Mouse (Mus musculus): ENCODE data around the gene Gm44511.
"Not testable (repeated sequence)": the region's sequence is repeated elsewhere in the genome, so short reads cannot be mapped to it uniquely, and the experiment has no call there.

The Gm44511 gene

DNA sequence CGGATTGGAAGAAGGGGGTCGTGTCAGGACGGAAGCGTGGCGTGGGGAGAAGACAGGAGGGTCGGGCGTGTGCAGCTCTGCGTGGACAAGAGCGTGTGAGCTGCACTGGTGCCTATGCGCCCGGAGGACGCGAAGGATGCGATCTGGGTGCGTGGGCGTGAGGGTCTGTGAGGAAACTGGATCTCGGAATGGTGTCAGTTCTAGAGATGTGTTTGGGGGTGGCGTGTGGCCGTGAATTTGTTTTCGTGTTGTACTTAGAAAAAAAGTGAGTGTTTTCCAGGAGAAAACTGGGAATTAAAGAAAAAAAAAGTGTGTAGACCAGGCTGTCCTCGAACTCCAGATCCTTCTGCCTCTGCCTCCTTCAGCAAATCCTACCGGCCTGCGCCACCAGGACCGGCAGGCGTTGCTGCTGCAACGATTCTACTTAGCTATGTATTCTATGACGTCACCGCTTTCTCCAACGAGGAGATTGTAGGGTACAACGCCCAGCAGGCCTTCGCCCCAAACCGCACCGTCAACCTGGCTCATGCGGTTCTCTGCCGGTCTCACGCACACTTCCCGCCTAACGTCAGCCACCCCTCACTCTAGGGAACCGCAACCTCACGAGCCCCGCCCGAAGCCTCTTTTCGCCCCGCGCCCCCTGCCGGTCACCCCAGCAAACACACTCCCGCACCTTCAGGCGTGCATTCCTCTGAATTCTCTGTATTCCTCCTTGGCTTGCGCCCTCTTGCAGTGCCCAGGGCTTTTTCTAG, 26.8 kb downstream of the Gm44511 start:
- DNase-seq (ENCODE audit: low spot score) = peak; percentile 92

DNA sequence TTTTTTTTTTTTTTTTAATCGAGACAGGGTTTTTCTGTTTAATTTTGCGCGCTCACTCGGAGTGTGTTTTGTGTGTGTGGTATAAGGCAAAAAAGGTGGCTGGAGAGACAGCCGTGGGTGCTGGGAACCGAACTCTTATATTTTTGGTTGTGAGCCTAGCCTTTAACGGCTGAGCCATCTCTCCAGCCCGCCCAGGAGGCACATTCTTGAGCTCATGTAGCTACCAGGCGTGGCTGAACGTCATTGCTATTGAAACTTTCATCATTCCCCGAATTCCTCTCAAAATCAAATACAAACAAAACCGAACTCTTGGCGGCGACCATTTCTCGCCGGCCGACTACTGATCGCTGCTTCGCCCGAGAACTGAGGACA, 27.4 kb downstream of the Gm44511 start:
- DNase-seq (ENCODE audit: low spot score) = peak; percentile 91

DNA sequence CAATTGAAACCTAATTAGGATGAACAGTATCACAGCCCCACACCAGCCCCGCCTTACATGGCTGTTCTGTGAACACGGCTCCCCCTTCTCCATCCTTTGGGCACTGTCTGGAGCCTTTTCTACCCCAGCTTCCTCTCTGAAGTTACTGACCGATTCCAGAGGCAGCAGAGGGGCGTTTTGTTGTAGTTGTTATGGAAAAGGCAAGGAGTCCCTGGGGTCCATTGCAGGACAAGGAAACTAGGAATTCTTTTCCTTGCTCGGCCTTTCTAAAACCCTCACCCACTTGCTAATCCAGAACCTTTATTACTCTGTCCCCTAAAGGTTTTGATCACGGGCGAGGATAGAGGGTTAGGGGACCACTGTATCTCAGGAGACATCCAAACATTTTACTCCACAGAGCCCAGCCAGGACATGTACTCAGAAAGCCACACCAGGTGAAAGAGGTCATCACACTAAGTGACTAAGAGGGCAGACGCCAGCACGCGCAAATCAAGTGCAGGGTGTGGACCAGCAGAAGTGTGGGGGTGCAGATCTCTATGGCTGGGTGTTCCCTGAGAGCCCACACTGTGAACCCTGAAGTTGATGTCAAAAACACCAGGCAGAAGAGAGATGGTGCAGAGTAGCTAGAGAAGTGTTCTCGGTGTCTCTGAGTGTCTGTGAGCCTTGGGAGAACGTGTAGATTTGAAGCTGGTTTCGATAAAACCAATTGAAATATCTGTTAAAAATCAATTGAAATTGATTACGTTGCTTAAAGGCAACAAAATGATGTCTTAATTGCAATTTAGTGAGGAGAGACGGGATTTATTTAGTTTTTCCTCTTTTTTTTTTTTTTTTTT, 28.0 kb downstream of the Gm44511 start:
- peak; percentile 20 for DNase-seq (ENCODE audit: low spot score)

DNA sequence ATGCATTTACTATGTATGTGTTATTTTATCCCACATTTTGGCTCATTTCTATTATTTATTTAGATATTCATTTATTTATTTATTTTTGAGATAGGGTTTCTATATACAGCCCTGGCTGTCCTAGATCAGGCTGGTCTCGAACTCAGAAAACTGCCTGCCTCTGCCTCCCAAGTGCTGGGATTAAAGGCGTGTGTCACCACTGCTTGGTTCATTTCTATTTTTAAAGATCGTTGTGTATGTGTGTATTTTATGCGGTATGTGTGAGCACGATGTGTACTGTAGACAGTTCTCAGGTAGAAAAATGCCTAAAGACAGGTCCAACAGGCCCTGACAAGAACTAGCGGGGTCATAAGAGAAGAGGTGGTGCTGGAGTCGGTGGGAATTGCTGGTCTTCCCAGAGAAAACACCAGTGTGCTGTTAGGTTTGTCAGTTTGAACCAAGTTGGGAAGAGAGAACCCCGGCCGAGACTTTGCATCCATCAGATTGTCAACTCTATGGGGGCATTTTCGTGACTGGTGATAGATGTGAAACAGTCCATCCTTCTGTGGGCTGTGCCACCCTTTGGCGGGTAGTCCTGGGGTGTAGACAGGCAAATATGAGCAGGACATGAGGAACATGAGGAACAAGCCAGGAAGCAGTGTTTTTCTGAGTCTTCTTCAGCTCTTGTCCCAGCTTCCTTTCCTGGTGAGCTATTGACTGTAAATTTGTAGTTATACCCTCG, 28.8 kb downstream of the Gm44511 start:
- DNase-seq (ENCODE audit: low spot score) = no peak

DNA sequence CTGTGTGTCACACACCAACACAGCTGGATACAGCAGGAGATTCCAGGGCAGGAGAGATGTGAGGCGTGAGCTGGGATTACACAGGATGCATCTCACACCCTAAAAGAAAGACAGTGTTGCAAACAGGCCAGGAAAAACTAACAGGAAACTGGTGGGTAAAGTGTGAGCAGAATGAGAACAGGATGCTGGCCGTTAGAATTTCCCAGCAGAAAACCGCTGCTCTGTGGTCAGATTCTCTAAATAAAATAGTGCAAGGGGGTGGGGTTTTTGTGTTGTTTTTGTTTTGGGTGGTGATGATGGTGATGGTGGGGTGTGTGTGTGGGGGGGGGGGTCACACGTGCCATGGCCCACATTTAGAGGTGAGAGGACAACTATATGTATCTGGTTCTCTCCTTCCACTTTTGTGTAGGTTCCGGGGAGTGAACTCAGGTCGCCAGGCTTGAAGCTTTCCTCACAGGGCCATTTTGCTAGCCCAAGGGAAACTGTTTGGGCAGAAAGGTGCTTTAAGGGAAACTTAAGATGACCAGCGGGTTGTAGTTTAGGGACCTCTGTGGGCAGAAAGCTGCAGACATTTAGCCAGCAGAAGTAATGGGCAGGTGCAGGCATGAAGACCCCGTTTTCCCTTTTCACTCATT, 29.7 kb downstream of the Gm44511 start:
- DNase-seq (ENCODE audit: low spot score) = no peak

DNA sequence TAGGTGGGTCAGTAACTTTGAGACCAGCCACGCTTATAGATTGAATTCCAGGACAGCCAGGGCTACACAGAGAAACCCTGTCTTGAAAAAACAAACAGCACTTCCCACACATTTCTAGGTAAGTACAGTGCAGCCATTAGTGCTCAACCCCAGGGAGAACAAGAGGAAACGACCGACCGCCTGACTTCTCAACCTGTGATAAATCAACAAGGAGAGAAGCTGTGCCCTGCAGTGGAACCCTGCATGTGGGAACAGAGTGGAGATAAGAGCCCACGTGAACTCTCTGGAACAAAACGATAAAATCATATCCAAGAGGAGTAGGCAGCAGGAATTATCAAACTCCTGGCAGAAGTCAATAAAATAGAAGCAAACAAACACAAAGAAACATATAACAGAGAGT, 32.4 kb downstream of the Gm44511 start:
- no peak for DNase-seq (ENCODE audit: low spot score)

DNA sequence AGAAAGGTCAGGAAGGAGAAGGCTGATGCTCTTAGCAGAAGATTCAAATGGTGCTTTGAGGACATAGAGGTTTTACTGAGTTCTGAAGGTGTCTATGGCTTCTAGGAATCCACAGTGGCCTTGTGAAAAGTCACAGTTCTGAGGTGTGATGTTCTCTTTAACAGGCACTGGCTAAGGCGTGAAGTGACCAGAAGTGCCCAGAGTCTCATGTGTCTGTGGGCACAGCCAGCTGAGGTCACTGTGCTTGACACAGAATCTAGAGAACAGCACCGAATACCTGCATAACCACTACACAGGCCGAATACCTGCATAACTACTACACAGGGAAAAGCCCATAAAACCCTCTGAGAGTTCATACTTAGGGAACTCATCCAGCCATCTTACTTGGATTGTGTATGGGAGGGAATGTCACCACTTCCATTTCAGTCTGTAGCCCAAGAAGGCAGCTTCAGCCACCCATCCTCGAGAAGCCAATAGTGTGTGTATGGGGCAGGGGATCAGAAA, 35.6 kb downstream of the Gm44511 start:
- not testable (repeated sequence) for DNase-seq (ENCODE audit: low spot score)

DNA sequence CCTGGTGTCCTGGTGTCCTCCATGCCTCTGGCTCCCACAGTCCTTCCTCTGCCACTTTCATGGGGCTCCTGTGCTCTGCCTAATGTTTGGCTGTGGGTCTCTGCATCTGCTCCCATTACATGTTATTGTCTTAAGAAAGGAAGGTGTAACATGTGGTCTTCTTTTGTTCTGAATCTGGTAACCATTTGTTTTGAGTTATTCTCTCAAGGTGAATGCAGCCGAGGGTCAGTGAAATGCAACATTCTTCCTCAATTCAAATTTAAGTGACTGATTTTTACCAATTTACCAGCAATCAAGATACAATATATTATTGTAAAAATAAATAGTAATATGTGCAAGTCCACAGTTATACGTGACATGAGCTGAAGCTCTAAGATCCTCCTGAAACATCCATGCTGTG, 37.0 kb downstream of the Gm44511 start, which contains the start of gene Klrb1c:
TSS of gene Klrb1c (minus strand) at position 101 of the 400 bp plus-strand sequence.
- DNase-seq (ENCODE audit: low spot score) = no peak

DNA sequence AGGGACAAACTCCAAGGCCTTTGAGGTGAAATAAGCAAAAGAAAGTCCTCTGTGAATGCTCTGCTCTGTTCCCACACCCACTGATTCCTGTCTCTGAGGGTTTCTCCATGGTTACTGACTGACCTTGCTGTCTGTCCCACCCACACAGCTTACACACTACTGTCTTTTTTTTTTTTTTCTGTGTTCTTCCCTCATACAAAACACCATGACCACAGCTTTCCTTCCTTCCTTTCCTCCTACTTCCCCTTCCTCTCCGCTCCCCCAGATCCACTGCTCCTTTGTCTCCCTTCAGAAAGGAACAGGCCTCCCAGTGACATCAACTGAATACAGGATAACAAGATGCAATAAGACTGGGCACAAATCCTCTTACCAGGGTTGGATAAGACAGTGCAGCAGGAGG, 37.6 kb downstream of the Gm44511 start:
- DNase-seq (ENCODE audit: low spot score) = no peak

DNA sequence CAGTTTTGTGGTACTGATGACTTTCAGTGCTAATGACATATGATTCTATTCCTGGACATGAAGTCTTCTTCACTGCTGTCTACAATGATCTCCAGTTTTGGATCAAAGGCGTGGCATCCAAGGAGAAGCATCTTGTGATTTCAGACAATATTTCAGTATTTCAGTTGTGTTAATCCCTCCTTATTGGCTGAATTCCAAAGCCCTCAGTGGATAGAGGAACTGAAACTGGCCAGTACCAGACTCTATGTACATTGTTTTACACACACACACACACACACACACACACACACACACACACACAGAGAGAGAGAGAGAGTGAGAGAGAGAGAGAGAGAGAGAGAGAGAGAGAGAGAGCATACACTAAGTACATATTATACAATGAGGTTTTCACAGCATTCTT, 39.7 kb downstream of the Gm44511 start:
- DNase-seq (ENCODE audit: low spot score) = not testable (repeated sequence)

DNA sequence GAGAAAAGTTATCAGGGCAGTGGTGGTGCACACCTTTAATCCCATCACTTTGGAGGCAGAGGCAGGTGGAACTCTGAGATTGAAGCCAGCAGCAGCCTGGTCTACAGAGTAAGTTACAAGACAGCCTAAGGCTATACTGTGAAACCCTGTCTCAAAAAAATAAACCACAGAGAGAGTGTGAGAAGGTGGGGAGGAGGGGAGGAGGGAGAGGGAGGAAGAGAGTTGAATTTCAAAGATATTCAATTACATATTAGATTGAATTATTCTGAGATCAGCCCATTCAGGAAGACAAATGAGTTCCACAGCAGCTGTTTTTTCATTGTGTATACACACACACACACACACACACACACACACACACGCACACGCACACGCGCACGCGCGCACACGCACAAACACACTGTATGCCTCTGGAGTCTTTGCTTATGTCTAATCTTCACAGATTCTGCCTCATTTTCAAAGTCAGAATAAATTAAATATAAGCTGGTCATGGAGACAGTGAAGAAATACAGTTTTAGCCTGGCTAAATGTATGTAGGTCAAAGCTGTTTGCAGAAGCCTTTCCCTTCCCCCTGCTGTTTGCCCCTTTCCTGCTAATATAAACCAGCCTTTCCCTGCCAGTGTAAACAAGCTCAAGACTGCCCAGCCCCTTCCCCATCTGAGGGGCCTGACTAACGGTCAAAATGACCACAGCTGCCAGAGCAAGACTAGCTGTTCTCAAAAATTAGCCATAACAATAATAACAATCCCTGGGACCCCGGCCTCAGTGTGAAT, 56.4 kb downstream of the Gm44511 start:
- peak; percentile 14 for DNase-seq (ENCODE audit: low spot score)

DNA sequence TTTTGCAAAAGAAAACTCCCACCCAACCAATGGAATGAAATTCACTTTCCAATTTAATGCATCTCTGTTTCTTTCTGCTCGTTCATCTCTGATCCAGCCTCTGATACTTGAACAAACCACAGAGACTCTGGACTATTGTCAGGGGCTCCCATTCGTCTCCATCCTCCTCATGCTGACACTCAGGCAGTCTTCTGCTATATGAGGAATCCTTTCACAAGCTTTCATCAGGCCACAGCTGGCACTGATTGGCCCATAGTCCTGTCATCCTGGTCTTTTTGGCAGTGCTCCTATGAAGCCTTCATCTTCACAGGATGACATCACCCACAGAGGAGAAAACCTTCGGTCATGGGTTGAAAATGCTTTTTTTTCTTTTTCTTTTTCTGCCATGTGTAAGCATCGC, 58.1 kb downstream of the Gm44511 start:
- no peak for DNase-seq (ENCODE audit: low spot score)

DNA sequence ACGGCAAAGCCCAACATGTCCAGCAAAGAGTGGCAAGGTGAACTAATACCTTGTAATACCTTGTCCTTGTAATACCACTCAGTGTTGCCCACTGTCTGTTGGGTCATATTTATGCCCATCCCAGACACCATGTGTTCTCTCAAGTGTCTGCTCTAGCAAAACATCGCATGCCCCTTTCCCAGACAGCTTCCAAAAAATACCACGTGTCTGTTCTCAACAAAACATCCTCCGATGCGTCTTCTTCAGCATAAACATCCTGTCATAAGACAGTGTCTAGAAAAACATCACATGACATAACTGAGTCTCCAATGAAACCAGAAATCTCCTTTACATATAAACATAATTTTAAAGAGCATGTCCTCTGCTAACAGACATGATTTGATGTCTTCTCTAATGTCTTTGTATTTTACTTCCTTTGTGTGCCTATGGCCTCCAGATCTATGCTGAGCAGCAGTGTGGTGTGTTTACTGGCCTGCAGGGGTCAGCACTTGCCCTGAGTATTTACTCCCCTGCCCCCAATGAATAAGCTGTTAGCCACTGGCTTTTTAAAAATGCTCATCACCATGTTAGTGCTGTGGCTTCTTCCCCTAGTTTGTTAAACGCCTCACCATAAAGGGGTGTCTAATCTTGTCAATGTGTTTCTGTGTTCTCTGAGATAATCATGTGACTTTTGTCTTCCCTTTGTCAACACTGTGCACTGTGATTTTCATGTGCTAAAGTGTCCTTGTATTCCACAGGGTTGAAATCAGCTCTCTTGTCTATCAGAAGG, 59.4 kb downstream of the Gm44511 start:
- DNase-seq (ENCODE audit: low spot score) = peak; percentile 26

DNA sequence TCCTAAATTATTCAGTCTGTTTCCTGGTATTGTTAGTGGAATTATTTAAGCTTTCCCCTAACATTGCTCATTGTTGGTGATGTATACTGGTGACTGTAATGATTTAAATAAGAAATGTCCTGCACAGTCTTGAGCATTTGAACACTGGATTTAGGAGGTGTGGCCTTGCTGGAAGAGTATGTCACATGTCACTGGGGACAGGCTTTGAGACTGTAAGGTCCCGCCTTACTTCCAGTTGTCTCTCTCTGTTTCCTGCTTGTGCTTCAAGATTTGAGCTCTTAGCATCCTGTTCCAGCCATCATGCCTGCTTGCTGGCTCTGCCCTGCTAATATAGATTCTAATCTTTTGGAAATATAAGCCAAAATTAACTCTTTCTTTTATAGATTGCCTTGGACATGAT, 60.9 kb downstream of the Gm44511 start:
- DNase-seq (ENCODE audit: low spot score) = no peak

DNA sequence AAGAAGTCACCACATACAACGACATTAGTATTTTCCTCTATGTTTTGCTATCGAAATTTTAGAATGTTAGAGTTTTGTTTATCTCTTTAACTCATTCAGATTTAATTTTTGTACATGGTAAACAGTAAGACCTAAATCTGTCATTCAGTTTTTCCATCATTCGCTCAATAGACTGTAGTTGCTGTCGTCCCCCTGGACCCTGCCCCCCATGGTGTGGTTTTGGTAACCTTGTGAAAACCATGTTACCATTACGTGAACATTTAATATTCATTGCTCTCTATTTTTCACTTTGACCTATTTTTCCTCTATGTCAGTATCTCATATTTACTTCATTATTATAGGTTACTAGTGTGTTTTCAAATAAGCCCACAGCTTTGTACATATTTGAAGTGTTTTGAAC, 61.5 kb downstream of the Gm44511 start:
- no peak for DNase-seq (ENCODE audit: low spot score)

DNA sequence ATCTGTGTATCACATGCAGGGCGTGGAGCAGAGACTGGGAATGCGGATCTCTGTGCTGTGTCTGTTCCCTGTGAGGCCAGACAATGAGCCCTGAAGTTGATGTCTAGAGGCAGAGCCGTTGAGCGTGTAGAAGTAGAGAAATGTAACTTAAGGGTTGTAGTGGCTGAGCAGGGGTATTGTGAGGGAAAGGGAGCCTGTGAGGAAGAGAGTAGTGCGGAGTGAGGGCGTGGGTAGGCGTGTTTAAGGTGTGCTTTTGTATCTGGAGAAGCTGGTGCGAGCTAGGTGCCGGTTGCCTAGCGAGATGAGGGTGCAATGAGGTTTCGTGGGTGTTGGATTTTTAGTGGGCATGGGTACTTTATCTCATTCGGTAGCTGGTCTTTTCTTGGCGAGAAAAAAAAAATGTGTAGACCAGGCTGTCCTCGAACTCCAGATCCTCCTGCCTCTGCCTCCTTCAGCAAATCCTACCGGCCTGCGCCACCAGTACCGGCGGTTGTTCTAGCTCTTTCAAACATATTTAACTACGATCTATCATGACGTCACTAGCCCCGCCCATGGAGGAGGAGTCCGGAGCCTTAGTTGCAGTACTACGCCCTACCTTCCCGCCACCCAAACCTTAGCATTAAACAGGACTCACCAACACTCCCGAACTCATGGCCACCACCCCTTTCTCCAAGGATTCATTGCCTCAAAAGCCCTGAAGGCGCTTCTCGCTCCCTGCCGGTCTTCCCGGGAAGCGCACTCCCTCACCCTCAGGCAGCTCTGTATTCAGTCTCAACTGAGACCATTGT, 62.2 kb downstream of the Gm44511 start:
- DNase-seq (ENCODE audit: low spot score) = peak; percentile 98

DNA sequence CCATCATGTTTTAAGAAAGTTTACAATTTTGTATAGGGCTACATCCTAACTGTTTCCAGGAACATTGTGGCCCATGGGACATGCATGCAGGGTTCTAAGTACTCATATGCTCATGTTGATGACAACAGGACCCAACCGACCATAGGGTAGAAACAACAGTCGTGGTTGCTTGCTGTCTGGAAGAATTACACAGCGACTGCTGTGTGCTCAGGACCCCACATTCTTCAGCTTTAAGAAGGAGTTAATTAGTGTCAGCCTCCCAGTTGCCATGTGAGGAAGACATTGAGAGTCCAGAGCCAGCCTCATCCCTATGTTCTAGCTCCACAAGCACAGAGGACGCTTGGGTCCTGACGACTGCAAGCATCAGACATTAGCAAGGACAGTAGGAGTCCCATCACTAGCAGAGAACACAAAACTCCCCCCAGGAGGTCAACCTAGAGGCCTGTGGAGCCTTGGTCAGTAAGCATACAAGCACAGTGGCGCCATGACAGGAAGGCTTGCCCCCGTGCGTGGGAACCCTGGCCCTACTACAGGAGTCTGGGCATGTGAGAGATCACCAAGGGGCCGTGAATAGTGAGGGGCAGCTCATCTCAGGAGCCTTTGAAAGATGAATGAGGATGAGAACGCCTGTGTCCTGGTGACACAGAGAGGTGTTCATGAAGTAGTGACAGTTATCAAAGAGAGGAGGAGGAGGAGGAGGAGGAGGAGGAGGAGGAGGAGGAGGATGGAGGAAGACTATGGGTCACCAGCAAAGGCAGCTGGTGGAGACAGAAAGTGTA, 63.0 kb downstream of the Gm44511 start:
- DNase-seq (ENCODE audit: low spot score) = not testable (repeated sequence)

DNA sequence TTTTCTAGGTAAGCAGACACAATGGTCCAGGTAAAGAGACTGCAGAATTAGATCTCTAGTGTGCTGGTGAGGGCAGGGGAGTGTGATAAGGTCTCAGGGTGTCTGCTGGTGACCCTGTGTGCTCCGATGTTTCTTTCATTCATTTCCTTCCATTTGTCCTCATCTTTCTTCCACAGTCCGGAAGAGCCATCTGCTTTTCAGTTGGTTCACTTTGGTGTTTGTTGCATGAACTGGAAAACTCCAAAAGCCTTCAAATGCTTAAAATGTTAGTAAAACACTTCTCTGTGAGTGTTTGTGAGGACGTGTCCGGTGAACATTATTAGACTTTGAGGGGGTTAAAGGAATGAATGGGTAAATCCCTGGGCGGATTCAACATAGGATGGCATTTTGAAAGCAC, 65.0 kb downstream of the Gm44511 start:
- DNase-seq (ENCODE audit: low spot score) = no peak
